Mouse (Mus musculus): Measurements from ENCODE around the gene Ech1. TPM values are rescaled to one million over a fixed set of nuclear protein-coding genes. Genes with fewer than 3 reads are reported as not detected.
A peak's percentile ranks its signal among the peaks of the same experiment; 100 is the strongest.

The Ech1 gene
- total RNA-seq, 2 experiments from 2014 or later: 474 to 780 TPM

- no peak for DNase-seq (ENCODE audit: low spot score in 2 of 2)
These were observed 22.0 kb upstream of the Ech1 start for GRCm38 (mm10) chr7:28802846-28803588.

DNA sequence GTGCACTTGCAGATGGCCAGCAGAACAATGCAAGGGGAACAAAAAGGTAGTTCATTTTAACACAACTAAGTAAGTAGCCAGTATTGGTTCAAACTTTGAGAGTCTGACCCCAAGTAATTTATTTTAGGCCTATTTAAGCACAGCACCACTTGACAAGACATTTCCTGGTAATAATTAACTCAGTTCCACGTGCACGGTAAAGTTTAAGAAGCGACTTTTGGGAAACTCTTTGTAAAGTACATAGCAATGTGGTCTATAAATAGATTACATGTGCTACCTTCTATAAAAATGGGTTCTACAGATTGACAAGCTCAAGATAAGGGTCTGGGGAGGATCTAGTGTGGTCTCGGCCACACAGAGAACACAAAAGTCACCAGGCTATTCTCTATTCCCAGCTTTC is 21.3 kb upstream of the Ech1 start:
- DNase-seq (ENCODE audit: low spot score in 2 of 2): no peak

- no peak for DNase-seq (ENCODE audit: low spot score in 2 of 2)
These were observed 18.1 kb upstream of the Ech1 start for GRCm38 (mm10) chr7:28806869-28807268.

- peak in 1 of 2 experiments; percentile 51 for DNase-seq (ENCODE audit: low spot score in 2 of 2)
These were observed 17.3 kb upstream of the Ech1 start for GRCm38 (mm10) chr7:28807641-28808220.

DNA sequence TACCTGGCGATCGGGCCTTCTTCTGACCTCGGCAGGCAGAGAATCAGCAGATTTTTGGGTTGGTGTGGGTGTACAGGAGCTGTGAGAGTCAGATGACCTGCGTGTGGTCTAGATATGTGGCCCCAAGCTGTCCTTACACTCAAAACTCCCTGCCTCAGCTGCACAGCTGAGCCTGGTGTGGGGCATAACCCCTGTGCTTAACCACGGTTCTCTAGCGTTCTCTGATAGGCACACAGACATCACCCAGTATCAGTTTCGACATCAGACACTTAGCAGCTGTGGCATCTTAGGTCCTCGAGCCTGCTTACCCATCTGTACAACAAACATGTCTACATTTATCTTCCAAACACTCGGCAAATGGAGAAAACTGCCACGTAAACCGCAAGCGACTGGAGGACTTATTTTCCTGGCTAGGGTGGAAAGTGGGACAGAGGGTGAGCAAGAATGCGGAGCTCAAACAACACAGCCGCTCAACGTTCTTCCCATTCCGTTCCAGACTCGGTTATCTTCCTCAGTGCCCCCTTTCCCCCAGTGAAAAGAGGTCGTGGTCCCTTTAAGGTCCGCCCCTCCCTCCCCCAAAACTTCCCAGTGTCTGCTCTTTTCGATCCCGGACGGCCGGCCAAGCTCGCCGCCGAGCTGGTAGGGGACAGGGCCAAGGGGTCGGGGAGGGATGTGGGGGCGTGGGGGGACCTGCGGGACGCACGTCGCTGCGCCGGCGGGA is 16.6 kb upstream of the Ech1 start, which contains the start of gene Hnrnpl:
TSS of gene Hnrnpl (plus strand) at position 321 of the 721 bp plus-strand sequence.
- peak in 1 of 2 experiments; percentile 41 for DNase-seq (ENCODE audit: low spot score in 2 of 2)

GRCm38 (mm10) chr7:28808957-28809393 is 16.0 kb upstream of the Ech1 start:
- peak; percentile 98 for DNase-seq (ENCODE audit: low spot score in 2 of 2)

GRCm38 (mm10) chr7:28809401-28810089 is 15.5 kb upstream of the Ech1 start:
- DNase-seq (ENCODE audit: low spot score in 2 of 2): peak; percentile 57 to 59

DNA sequence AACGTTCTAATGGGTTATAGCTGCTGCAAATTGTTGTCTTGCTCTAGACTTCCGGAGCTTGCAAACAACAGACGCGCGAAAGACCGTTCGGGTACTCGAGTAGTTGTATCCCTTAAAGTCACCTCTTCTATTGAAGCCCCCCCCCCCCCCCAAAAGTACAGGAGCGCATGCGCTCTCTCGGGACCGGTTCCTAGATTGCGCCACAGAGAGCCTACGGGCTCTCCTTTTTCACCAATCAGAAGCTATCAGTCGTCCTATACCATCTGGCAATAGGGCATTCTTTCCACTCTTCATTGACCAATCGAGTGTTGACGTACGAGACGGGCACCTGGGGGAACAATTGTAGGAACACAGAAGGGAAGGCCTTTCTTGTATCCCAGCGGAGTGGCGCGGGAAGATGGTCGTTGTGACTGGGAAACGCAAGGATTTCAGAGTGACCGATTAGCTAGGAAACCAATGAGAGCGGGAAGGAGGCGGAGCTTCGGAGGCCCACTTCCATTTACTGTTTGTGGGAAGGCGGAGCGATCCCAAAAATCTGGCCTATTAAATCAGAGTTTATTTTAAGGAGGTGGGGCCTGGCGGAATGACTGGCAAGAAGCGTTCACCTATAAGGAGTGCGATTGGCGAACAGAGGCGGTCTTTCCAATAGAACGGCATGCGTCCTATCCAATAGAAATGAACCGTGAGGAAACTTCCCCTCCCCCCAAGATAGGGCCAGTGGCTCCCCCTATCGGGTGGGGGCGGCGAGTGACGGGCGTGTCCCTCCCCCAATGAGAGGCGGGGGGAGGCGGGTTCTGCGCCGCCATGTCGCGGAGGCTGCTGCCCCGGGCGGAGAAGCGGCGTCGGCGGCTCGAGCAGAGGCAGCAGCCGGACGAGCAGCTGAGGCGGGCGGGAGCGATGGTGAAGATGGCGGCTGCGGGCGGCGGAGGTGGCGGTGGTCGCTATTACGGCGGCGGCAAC is 14.6 kb upstream of the Ech1 start:
- peak; percentile 99 for DNase-seq (ENCODE audit: low spot score in 2 of 2)

- DNase-seq (ENCODE audit: low spot score in 2 of 2): peak; percentile 89 to 93
These were observed 13.8 kb upstream of the Ech1 start for GRCm38 (mm10) chr7:28811228-28811627.

- DNase-seq (ENCODE audit: low spot score in 2 of 2): no peak
These were observed 13.3 kb upstream of the Ech1 start for GRCm38 (mm10) chr7:28811640-28812275.

DNA sequence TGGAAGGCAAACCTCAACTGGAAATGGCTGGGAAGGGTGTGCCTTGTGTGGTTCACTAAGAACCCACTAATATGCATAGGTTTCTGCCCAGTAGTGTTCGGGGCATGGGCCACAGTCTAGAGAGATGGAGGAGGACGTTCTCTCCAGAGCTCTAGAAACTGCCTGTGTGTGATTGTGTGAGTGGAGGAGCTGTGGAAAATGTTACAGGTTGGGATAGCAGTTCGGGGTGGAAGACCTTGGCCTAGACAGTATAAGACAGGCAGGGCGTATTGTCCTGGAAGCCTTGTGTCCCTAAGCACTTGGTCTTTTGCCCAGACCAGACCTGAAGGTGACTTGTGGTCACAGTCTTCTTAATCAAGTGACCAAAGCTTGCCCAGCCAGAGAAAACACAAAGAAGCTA is 12.6 kb upstream of the Ech1 start:
- no peak for DNase-seq (ENCODE audit: low spot score in 2 of 2)

GRCm38 (mm10) chr7:28812949-28813348 is 12.1 kb upstream of the Ech1 start:
- DNase-seq (ENCODE audit: low spot score in 2 of 2): no peak

DNA sequence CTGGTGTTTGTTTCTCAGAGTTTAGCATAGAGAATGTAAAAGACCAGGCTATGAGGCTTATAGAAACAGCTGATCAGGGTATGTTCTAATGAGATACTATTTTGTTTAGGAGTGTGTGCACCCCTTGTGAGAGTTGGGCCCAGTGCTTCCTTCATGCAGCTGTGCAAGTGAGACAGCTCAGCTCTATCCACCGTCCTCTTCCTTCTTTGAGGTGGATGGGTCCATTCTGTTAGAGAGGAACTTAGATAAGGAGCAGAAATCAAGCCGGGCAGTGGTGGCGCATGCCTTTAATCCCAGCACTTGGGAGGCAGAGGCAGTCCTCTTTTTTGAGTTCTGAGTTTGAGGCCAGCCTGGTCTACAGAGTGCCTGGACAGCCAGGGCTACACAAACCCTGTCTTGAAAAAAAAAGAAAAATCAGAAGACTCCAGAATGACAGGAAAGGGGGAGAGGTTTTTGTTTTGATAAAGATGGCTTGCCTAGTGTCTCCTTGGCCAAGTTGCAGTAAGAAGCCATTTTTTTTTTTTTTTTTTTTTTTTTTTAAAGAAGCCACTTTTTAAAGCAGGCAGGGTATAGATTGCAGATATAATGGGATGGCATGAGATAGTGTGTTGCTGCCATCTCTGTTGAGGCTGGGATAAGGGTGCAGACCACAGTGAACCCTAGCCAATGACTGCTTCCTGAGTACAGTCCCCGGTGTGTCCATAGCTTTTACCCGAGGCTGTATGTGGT is 10.5 kb upstream of the Ech1 start:
- DNase-seq (ENCODE audit: low spot score in 2 of 2): no peak

DNA sequence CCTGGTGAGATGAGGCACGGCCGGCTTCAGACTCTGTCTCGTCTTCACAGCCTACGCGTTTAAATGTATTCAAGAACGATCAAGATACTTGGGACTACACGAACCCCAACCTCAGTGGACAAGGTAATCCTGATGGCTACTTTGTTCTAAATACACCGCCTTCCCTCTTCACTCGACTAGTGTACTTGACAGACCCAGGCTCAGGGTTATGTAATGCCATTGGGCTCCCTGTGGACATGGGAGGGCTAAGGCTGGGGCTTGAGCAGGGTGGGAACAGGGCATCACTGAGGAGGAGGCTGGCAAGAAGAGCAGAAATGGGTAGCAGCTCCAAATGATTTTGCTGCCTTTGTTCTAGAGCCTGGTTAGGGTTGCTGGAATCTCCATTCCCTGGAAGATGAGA is 9.8 kb upstream of the Ech1 start:
- DNase-seq (ENCODE audit: low spot score in 2 of 2): no peak

DNA sequence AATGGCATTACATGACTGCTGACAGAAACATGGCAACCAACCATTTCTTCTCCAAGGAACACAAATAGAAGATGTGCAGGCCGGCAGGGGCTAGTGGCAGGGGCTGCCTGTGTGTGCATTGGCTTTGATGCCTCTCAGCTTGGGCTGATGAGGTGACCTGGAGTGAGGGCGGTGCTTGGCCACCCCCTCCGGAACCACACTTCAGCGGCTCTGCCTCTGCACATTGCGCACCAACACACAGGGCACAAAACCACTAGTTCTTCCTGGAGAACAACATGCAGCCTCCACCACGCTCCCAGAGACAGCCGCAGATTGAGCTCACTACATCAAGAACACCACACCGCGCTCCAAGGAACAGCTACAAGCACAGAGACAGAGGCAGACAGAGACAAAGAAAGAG is 8.8 kb upstream of the Ech1 start:
- no peak for DNase-seq (ENCODE audit: low spot score in 2 of 2)

DNA sequence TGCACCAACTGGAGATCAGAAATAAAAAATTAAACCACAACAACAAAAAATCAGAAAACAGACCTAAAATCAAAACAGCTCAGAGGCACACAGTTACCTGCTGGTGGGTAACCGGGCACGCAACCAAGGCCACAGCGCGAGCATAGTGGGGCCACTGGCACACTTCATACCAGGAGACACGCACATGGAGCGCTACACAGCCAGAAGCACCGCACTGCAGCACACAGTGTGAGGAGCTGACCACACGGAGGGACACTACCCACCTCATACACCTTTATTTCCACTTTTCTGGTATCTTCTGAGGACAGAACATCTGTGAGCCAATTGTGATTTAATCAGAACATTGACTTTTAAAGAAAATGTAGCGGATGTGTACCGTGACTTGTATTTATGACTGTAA is 8.1 kb upstream of the Ech1 start:
- no peak for DNase-seq (ENCODE audit: low spot score in 2 of 2)

- DNase-seq (ENCODE audit: low spot score in 2 of 2): no peak
These were observed 7.5 kb upstream of the Ech1 start for GRCm38 (mm10) chr7:28817524-28817923.

DNA sequence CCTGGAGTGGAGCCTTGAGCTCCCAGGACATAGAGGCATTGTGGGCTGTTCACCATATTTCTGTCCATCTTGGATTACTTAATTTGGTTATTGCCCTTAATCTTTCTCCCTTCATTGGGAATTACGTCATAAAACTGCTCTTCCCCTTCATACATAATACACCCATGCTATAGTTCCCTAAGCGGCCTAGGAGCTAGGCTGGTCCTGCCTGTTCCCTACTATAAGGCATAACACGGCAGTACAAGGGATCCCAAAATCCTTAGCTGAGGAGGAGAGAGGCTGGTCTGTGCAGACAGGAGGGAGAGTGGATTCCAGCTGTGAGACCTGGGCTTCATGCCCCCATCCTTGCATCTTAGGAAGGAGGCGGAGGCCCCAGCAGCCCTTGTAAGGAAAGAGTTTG is 7.1 kb upstream of the Ech1 start:
- no peak for DNase-seq (ENCODE audit: low spot score in 2 of 2)

- no peak for DNase-seq (ENCODE audit: low spot score in 2 of 2)
These were observed 6.6 kb upstream of the Ech1 start for GRCm38 (mm10) chr7:28818436-28818835.

All from adrenal gland, adult 18-20 months (tissue).